Mouse (Mus musculus) heart, embryonic 14.5 days (tissue): Measurements from ENCODE around the gene Polr3gl. TPM values are rescaled to one million over a fixed set of nuclear protein-coding genes. Genes with fewer than 3 reads are reported as not detected.

Source experiments
- ATAC-seq: fragments of 200-750 bp; cut with Nextera tagmentation; 2 replicates; pipeline ENCODE4 v1.8.0; 2017; ENCODE audit warnings: low read depth, moderate TSS enrichment; ENCODE audit not compliant: insufficient number of reproducible peaks, insufficient read depth, low FRiP score
- H3K27ac ChIP-seq, 2 experiments: fragments of 200-500 bp in 1 of 2; fragments of 300-500 bp in 1 of 2; sonication (generic) in 1 of 2; replicated peaks in 1 of 2; 2 replicates each; pipeline ENCODE4 v1.5.1; 2012 to 2014; ENCODE audit warnings: low read depth in 2 of 2, low read length in 2 of 2, control low read depth in 1 of 2, mild to moderate bottlenecking in 1 of 2, mixed read lengths in 1 of 2; ENCODE audit not compliant: control insufficient read depth in 1 of 2, insufficient read depth in 1 of 2
- H3K27me3 ChIP-seq: fragments of 300-500 bp; sonication (generic); 2 replicates; pipeline ENCODE4 v1.6.1; 2014; ENCODE audit warnings: mild to moderate bottlenecking, low read length, control low read depth; ENCODE audit not compliant: control insufficient read depth, insufficient read depth
- H3K36me3 ChIP-seq: fragments of 300-500 bp; sonication (generic); 2 replicates; pipeline ENCODE4 v1.6.1; 2014; ENCODE audit warnings: mild to moderate bottlenecking, control low read depth, low read length, mixed read lengths; ENCODE audit not compliant: control insufficient read depth, insufficient read depth
- H3K4me1 ChIP-seq, 2 experiments: fragments of 200-500 bp in 1 of 2; fragments of 300-500 bp in 1 of 2; sonication (generic) in 1 of 2; 2 replicates each; pipeline ENCODE4 v1.6.1; 2012 to 2014; ENCODE audit warnings: low read length in 2 of 2, control low read depth in 1 of 2, mixed read lengths in 1 of 2; ENCODE audit not compliant: control insufficient read depth in 2 of 2, insufficient read depth in 2 of 2
- H3K4me2 ChIP-seq: fragments of 300-500 bp; sonication (generic); 2 replicates; pipeline ENCODE4 v1.6.1; 2014; ENCODE audit warnings: mild to moderate bottlenecking, low read length
- H3K4me3 ChIP-seq, 2 experiments: fragments of 200-500 bp in 1 of 2; fragments of 300-500 bp in 1 of 2; sonication (generic) in 1 of 2; 2 replicates each; pipeline ENCODE4 v1.5.1; 2012 to 2014; ENCODE audit warnings: low read length in 2 of 2, mild to moderate bottlenecking in 2 of 2, control low read depth in 1 of 2, low read depth in 1 of 2, moderate library complexity in 1 of 2; ENCODE audit not compliant: control insufficient read depth in 1 of 2, insufficient read depth in 1 of 2
- H3K9ac ChIP-seq: fragments of 300-500 bp; sonication (generic); 2 replicates; pipeline ENCODE4 v1.6.1; 2014; ENCODE audit warnings: mild to moderate bottlenecking, low read length
- H3K9me3 ChIP-seq: fragments of 300-500 bp; sonication (generic); 2 replicates; pipeline ENCODE4 v1.6.1; 2016; ENCODE audit warnings: low read length, control low read depth; ENCODE audit not compliant: control insufficient read depth
- WGBS: fragments of 180-500 bp; shearing (Covaris S2); extraction: QIAGEN DNeasy Blood & Tissue Kit; methylation state at CpG from one replicate; pipeline ENCODE4 v1.1.7; 2014; 5-methylcytosine and 5-hydroxymethylcytosine counted together
- polyA plus RNA-seq: library from polyadenylated mRNA; unstranded; fragments of >200 nt; fragmentation: Nextera tagmentation; extraction: Ambion mirVana; gene quantifications from 2 replicates; pipeline ENCODE4 v1.2.1, GENCODE M21; 2014

Polr3gl gene
- polyA plus RNA-seq, 1 experiment from 2014 or later = 28.7 TPM

DNA sequence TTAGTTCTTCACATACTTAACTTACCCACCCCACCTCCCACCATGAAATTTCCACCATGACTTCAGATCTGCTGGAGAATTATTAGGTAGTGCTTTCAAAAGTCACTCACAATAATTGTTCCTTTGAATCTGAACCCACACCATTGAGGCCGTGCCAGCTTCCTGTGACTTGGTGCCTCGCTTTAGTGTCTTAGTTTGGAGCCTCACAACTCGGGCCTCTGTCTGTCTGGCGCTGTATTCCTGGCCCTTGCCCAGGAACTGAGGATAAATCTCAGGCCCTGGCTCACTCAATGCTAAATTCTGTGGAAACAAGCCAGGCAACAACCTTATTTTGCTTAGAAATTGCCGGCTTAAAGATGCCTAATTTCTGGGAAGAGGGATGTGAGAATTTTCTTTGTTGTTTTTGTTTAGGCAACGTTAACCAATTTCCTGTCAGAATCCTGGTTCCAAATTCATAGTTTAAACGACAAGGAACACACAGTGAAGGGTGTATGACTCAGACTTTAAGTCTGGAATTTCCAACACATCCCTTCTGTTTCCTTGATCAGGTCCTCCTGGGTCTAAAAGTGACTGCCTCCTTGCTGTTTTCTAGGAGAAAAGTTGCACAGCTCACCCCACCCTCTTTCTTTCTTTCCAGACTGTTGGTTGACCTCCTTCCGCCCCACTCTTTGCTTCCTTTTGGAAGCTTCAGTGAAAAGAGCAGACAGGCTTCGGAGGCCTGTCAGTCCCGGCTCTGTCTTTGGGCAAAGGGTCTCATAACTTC is 8.1 kb upstream of the Polr3gl start:
- Histone ChIP-seq H3K9ac (peak overlapping the region; percentile 82), H3K4me1 (peaks cover 3 to 42% of the 10 kb centered on the region in 2 experiments), H3K36me3 (peaks cover 11% of the 10 kb centered on the region; the same call in 1 of the 2 replicates), H3K9me3 (no peaks in the 10 kb centered on the region), H3K4me3 (peak overlapping the region; percentile 61 to 69), H3K27ac (peak overlapping the region; percentile 89 to 93), H3K4me2 (peak overlapping the region; percentile 81), H3K27me3 (no peaks in the 10 kb centered on the region)
- WGBS = 25% methylated on average over 10 of the region's 10 CpGs
- ATAC-seq = no peak

DNA sequence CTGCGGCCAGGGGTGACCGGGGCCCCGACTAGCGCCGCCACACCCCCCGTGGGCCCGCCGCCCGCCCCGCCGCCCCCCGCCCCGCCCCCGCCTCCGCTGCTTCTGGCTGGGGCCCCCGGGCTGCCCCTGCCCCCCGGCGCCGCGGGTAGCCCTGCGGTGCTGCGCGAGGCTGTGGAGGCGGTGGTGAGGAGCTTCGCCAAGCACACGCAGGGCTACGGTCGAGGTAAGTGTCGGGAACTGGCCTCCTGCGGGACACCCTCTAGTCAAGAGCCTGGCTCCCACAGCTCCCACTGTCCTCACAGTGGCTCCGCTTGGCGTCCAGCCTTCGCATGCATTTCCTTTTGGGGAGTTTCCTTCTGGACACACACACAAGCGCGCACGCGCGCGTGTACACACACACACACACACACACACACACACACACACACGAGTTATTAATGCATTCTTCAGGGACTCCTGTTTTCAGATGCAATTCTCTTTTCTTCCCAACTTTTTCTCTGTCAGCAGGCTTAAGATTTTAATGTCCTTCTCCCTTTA is 7.3 kb upstream of the Polr3gl start:
- H3K4me3 ChIP-seq = peak overlapping the region; percentile 61 to 69
- H3K4me2 ChIP-seq = peak overlapping the region; percentile 81
- no peaks in the 10 kb centered on the region for H3K27me3 ChIP-seq
- H3K9me3 ChIP-seq = no peaks in the 10 kb centered on the region
- under 1% methylated on average over 24 of the region's 40 CpGs for WGBS
- H3K9ac ChIP-seq = peak overlapping the region; percentile 82
- peak overlapping the region; percentile 89 to 93 for H3K27ac ChIP-seq
- H3K36me3 ChIP-seq = peaks cover 11% of the 10 kb centered on the region; the same call in 1 of the 2 replicates
- peaks cover 3 to 49% of the 10 kb centered on the region in 2 experiments for H3K4me1 ChIP-seq
- ATAC-seq = peak; percentile 73

DNA sequence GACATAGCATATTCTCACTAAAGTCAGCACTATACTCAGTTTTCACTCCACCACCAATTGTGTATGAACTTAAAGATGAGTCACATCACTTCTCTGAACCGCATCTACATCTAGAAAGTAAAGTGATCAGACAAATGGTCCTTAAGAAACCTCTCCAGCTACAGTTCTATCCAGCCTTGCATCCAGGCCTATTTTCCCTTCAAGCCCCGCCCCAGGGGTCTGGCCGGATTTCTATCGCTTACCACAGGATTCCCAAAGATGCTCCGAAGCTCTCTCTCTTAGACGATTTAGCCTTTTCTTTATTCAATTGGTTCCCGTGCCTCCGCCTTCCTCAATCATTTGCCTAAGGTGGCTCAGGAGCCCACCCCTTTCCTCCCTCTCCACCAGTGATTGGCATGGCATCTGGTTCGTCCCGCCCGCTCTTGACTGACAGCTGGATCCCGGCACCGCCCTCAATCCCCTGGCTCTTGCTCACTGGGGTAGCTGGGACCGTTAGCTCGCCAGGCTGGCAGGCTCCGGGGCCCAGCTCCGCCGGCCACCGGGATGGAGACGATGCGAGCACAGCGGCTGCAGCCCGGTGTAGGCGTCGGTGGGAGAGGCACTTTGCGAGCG is 6.8 kb upstream of the Polr3gl start, which contains the start of gene Lix1l:
TSS of gene Lix1l (plus strand) at position 511 of the 612 bp plus-strand sequence.
- peak within 1 kb of the TSS; percentile 61 to 69 for H3K4me3 ChIP-seq
- H3K4me1 ChIP-seq = peaks cover 7 to 53% of the 10 kb centered on the region in 2 experiments
- peak within 1 kb of the TSS; percentile 82 for H3K9ac ChIP-seq
- H3K9me3 ChIP-seq = no peaks in the 10 kb centered on the region
- under 1% methylated on average over 27 of the region's 27 CpGs for WGBS
- H3K4me2 ChIP-seq = peak within 1 kb of the TSS; percentile 81
- H3K36me3 ChIP-seq = peaks cover 11% of the 10 kb centered on the region; the same call in 1 of the 2 replicates
- H3K27me3 ChIP-seq = no peaks in the 10 kb centered on the region
- peak; percentile 91 for ATAC-seq
- peak within 1 kb of the TSS; percentile 89 to 93 for H3K27ac ChIP-seq

DNA sequence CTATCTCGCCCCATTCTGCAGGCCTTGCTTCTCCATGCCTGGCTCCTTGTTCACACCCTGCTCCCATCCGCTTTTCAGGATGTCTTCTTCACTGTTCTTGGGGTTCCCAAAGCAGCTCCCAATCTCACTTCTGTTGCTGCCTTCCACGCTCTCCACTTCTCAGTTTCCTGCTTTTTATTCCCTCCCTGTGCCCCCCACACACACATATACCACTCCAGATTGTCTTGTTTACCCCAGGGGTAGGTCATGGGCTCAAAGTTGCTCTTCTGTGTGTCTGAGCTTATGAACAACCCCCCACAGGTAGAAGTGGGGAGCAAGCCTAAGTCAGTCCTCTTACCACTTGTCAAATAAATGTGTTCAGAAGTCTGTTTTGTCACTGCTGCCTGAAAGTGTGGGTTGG is 5.4 kb upstream of the Polr3gl start:
- Histone ChIP-seq H3K36me3 (peaks cover 11% of the 10 kb centered on the region; the same call in 1 of the 2 replicates), H3K27me3 (no peaks in the 10 kb centered on the region), H3K27ac (no peak overlapping the region), H3K9me3 (no peaks in the 10 kb centered on the region), H3K4me2 (no peak overlapping the region), H3K9ac (no peak overlapping the region), H3K4me1 (peaks cover 9 to 50% of the 10 kb centered on the region in 2 experiments), H3K4me3 (no peak overlapping the region)
- WGBS = 82% methylated on average over 3 of the region's 3 CpGs
- ATAC-seq = no peak

DNA sequence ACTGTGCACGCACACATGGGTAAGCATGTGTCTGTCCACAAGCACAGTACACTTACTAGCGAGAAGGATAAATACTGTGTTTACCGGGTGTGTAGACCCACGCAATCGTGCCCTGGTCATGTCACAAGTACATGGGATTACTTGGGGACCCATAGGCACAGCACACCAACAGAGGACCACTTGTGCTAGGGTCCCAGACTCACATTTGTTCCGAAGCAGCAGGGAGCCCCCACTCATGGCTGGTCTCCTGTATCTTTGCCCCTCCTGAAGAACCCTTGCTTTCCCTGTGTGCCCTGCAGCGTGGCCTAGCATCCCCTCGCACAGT is 5.0 kb upstream of the Polr3gl start:
- Histone ChIP-seq H3K4me1 (peaks cover 9 to 49% of the 10 kb centered on the region in 2 experiments), H3K36me3 (peaks cover 10% of the 10 kb centered on the region; the same call in 1 of the 2 replicates), H3K9me3 (no peaks in the 10 kb centered on the region), H3K4me2 (peak overlapping the region; percentile 96), H3K27ac (no peak overlapping the region), H3K4me3 (peak overlapping the region; percentile 49 to 51; a peak in 2 of 4 replicates), H3K27me3 (no peaks in the 10 kb centered on the region), H3K9ac (peak overlapping the region; percentile 88)
- ATAC-seq = no peak
- 75% methylated on average over 8 of the region's 8 CpGs for WGBS

DNA sequence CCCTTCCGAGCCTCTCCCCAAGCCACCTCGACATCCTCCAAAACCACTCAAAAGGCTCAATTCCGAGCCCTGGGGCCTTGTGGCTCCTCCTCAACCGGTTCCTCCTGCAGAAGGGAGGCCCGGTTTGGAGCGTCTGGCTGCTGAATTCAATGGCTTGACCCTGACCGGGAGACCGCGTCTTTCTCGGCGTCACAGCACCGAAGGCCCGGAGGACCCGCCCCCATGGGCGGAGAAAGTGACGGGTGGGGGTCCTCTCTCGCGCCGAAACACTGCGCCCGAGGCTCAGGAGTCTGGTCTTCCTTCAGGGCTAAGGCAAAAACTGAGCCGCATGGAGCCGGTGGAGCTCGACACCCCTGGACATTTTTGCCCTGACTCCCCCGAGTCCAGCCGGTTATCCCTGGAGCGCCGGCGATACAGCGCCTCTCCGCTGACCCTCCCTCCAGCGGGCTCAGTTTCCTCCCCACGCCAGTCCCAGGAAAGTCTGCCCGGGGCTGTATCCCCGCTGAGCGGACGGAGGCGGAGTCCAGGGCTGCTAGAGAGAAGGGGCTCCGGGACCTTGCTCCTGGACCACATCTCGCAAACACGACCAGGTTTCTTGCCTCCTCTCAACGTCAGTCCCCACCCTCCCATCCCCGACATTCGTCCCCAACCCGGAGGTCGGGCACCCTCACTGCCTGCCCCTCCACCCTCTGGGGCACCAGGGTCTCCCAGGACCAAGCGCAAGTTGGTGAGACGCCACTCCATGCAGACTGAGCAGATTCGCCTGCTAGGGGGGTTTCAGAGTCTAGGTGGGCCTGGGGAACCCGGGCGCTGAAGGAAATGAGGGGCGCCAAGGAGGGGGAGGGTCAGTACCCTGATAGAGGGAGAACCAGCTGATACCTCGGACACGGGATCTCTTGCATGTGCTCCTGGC is 4.4 kb upstream of the Polr3gl start:
- no peaks in the 10 kb centered on the region for H3K27me3 ChIP-seq
- peaks cover 9 to 48% of the 10 kb centered on the region in 2 experiments for H3K4me1 ChIP-seq
- peak overlapping the region; percentile 79 for H3K27ac ChIP-seq
- peak overlapping the region; percentile 88 for H3K9ac ChIP-seq
- peak overlapping the region; percentile 96 for H3K4me2 ChIP-seq
- H3K4me3 ChIP-seq = peak overlapping the region; percentile 49 to 51
- ATAC-seq = no peak
- peaks cover 4% of the 10 kb centered on the region; the same call in 1 of the 2 replicates for H3K36me3 ChIP-seq
- H3K9me3 ChIP-seq = no peaks in the 10 kb centered on the region
- 5% methylated on average over 54 of the region's 54 CpGs for WGBS

DNA sequence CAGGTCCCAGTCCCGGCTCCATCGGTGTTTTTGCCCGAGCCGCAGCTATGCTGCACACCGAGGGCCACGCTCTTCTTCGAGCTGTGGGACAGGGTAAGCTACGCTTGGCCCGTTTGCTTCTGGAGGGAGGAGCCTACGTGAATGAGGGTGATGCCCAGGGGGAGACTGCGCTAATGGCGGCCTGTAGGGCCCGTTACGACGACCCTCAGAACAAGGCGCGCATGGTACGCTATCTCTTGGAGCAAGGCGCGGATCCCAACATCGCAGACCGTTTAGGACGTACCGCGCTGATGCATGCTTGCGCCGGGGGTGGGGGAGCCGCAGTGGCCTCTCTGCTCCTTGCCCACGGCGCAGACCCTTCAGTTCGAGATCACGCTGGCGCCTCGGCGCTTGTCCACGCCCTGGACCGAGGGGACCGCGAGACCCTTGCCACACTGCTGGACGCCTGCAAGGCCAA is 3.5 kb upstream of the Polr3gl start:
- peaks cover 8 to 48% of the 10 kb centered on the region in 2 experiments for H3K4me1 ChIP-seq
- H3K9me3 ChIP-seq = no peaks in the 10 kb centered on the region
- H3K9ac ChIP-seq = peak overlapping the region; percentile 88
- peak overlapping the region; percentile 79 for H3K27ac ChIP-seq
- H3K27me3 ChIP-seq = no peaks in the 10 kb centered on the region
- WGBS = 2% methylated on average over 40 of the region's 40 CpGs
- peak overlapping the region; percentile 49 to 51 for H3K4me3 ChIP-seq
- ATAC-seq = no peak
- no peaks in the 10 kb centered on the region for H3K36me3 ChIP-seq
- peak overlapping the region; percentile 96 for H3K4me2 ChIP-seq
